Mouse (Mus musculus) G1E-ER4 (cell line): ENCODE data around the gene Pik3c2a. TPM values are rescaled to one million over a fixed set of nuclear protein-coding genes. Genes with fewer than 3 reads are reported as not detected.

ENCODE experiments used
- GATA1 ChIP-seq: IDR thresholded peaks from one replicate; pipeline ENCODE4 v1.8.0; 2012; ENCODE audit warnings: low read length, inconsistent platforms
- polyA plus RNA-seq: library from polyadenylated mRNA; stranded (reverse); fragments of >175 nt; gene quantifications from 2 replicates; pipeline ENCODE4 v1.2.3, GENCODE M21; 2012

The Pik3c2a gene
- polyA plus RNA-seq, 1 experiment: 0.72 TPM

- TF ChIP-seq GATA1: no peak
These were observed 12.3 kb downstream of the Pik3c2a start for GRCm38 (mm10) chr7:116430926-116431325.

- TF ChIP-seq GATA1: no peak
These were observed 16.0 kb downstream of the Pik3c2a start for GRCm38 (mm10) chr7:116427206-116427605.

DNA sequence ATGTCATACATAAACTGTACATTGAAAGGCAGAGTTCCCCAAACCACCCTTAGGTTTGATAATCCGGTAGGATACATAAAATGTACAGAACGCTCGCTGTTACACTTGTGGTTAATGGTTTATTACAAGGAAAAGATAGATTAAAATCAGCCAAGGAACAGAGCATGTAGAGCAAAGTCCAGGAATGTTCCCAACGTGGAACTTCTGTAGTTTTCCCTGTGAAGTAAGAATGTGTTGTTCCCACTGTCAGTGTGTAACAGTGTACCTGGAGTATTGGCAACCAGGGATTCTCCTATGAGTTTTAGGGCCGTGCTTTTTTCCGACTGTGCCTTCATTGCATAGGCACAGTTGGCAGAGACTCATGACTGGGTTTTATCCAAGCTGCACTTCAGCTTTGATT lies 17.5 kb downstream of the Pik3c2a start:
- TF ChIP-seq GATA1: no peak

DNA sequence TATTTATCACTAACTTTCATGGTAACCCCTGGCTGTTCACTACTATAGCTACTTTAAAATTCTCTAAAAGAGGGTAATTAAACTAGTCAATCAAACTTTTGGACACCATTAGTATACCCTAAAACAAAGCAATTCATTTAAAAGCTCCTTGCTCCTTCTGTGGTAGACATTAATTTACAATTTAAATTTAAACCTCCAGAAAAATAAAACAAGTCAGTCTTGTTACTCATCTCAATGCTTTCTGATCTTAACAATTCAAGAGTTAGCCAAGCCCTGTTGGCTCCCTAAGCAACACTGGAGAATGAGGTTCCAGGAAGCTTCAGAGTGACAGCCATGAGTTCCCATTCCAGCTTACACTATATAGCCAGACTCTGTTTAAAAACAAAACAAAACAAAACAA lies 22.2 kb downstream of the Pik3c2a start:
- TF ChIP-seq GATA1: no peak

GRCm38 (mm10) chr7:116409438-116409837 lies 33.8 kb downstream of the Pik3c2a start:
- no peak for TF ChIP-seq GATA1

- TF ChIP-seq GATA1: no peak
These were observed 50.9 kb downstream of the Pik3c2a start for GRCm38 (mm10) chr7:116392329-116392728.

GRCm38 (mm10) chr7:116374284-116374683 lies 69.0 kb downstream of the Pik3c2a start:
- TF ChIP-seq GATA1: no peak

DNA sequence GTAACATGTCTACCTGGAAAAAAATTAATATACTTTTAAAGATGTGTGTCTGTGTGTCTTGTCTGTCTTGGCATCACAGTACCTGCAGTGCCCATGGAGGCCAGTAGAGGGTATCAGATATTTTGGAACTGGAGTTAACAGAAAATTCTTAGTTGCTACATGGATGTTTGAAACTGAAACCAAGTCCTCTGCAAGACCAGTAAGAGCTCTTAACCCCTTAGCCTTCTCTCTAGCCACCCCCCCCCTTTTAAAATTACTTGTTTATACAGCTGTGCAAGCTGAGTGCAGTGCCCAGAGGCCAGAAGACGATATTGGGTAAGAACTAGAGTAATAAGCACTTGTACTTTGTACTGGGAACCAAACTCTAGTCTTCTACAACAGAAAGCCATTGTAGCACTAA lies 107.0 kb downstream of the Pik3c2a start:
- no peak for TF ChIP-seq GATA1

DNA sequence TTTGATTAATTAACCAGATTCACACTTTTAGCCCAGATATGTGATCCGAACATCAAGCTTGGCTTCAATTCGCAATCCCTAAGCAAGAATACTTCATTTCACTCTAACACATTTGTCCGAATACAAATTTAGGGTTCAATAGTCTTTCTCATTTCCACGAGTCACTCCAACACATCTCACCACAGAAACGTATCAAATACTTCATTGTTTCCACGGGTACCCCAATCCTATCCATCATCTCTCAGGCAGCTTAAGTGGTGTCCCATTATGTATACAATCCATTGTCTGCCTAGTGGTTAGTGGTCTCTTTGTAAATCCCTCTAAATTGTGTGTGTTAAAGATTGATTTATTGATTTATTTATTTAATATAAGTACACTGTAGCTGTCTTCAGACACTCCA lies 108.1 kb downstream of the Pik3c2a start:
- no peak for TF ChIP-seq GATA1

DNA sequence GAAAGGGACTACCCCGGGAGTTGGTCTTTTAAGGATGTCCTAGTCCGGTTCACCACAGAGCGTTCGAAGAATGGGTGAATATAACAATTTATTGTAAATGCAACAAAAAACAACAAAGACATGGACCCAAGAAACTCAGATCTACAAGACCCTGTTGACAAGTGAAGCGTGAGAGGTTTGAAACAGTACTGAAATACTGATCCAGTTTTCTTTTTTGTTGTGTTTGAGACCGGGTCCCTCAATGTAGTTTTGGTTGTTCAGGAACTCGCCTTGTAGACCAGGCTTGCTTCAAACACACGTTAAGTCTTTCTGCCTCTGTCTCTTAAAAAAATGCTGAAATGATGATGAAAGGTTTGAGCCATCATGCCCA lies 108.6 kb downstream of the Pik3c2a start:
- no peak for TF ChIP-seq GATA1

DNA sequence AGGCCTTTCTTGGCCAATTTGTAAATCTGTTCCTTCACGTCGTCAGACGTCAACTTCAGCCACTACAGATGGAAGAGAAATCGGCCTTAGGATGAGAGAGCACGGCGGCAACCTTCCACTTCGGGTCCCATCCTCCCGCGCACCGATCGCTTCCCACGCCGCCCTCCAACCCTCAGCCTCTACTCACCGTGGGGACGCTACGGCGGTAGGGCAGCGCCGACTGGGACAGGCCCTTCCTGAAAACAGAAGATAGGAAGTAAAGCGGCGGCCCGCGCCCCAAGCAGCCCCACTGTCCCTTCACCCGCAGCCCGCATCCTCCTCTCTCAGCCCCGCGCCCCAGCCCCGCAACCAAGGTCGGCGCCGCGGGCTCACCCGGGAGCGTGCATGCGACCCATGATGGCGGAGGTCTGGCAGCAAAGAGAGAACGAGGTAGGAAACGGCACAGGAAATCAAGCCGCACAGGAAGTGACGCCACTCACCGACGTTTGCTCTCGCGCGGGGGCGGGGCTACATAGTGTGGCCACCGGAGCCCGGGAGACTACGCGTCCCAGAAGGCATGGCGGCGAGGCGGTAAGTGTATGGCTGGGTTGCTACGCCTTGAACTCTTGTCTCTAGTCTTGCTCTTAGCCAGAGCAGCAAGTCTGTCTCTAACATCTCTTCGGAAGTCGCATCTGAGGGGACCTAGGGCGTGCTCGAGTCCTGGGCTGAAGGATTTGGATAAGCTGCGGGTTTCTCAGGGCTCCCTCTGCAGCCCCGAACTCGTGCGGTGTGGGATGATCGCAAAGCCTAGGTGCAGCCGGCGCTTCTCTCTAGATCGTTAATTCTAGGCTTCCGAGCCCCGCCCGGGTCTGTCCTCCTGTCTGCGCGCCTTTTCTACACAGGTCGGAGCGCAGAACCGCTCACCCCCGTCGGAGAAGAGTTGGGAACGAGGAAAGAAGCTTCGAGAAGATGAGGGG lies 109.3 kb downstream of the Pik3c2a start, which contains the start of gene Rps13:
Gene Rps13 (minus strand): TSS at position 483 of the 956 bp plus-strand sequence.
- TF ChIP-seq GATA1: no peak

GRCm38 (mm10) chr7:116331246-116331645 lies 112.0 kb downstream of the Pik3c2a start:
- no peak for TF ChIP-seq GATA1

DNA sequence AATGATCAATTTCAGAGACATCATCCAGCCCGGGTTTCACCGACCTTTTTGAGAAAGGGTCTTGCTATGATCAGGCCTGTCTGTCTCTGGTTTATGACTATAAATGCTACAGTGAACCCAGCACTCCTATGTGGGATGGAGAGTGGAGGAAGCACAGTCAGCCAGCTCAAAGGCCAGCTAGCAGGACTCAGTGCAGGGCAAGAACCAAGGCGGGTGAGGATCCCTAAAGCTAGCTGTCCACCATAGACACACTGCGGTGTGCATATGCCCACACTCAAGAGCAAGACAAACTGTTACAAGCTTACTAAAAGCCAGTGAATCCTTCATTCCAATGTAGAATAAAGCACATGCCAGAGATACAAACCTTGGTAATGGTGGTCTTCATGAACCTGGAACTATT lies 113.4 kb downstream of the Pik3c2a start:
- TF ChIP-seq GATA1: no peak

DNA sequence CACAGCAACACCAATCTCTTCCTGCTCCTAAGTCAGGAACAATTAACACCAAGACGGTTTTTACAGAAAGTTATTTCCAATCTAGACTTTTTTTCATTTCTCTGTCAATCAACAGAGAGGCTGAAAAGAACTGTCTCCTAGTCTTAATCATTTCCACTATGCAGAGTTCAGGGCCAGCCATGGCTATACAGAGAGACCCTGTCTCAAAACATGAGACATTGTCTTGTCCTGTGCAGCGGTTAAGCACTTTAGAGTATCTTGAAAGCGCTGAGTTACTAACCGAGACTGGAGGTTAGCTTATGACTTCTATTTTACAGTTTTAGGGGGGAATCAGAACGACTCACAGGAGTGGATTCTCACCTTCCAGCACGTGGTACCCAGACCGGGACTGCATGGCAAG lies 114.5 kb downstream of the Pik3c2a start:
- no peak for TF ChIP-seq GATA1

DNA sequence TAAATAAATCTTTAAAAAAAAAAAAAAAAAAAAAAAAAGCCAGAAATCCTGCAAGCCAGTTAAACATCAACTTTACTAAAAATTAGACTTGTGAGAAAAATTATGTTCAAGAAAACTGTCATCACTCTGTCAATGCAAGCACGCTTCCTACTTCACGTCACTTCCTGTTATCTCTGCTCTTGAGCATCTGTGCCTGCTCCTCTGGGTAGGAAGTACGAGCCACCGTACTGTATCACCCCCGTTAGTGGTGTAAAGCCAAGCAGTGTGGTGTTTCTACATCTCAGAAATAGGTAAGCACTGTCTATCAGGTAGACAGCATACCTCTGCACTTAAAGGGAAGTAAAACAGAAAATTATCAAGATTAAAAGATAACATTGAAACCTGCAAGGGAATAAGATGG lies 115.3 kb downstream of the Pik3c2a start:
- TF ChIP-seq GATA1: no peak

- TF ChIP-seq GATA1: no peak
These were observed 119.8 kb downstream of the Pik3c2a start for GRCm38 (mm10) chr7:116323331-116323964.

GRCm38 (mm10) chr7:116309456-116309855 lies 133.8 kb downstream of the Pik3c2a start:
- no peak for TF ChIP-seq GATA1
